In genomic region chr17:71561631-71562030, GRCm38 (mm10) we compare ENCODE assay signal across 8 mouse cellular contexts. TPM values are rescaled to one million over a fixed set of nuclear protein-coding genes. Genes with fewer than 3 reads are reported as not detected.
DNase-seq lines count a peak whose midpoint lies in the region; ATAC-seq lines count a peak whose summit lies in the region.

No protein-coding gene starts in this region.

- H3K4me2 ChIP-seq in forebrain, embryonic 16.5 days (ENCODE audit: low read length): no peak overlapping the region

- peak; percentile 63 for ATAC-seq in inflammation-experienced regulatory T-cells, adult 6 months
- no peak for ATAC-seq in forebrain, embryonic 16.5 days

- H3K9ac ChIP-seq in forebrain, embryonic 16.5 days (replicated peaks; ENCODE audit: low read depth, low read length): no peak overlapping the region

- DNase-seq in heart, postnatal 36 days: peak; percentile 9 to 12
- no peak for DNase-seq in heart, postnatal 25 days (ENCODE audit: low spot score)
- peak; percentile 16 for DNase-seq in right cerebral cortex, adult 18-20 months
- DNase-seq in right cerebral cortex, postnatal 36 days (ENCODE audit: low spot score in 2 of 2): no peak
- DNase-seq in ZHBTc4 (ENCODE audit: low read depth, low spot score): peak; percentile 35
- peak; percentile 73 for DNase-seq in retina, embryonic 14.5 days (ENCODE audit: low spot score)

- H3K36me3 ChIP-seq in forebrain, embryonic 16.5 days (ENCODE audit: control insufficient read depth, insufficient read depth): no peaks in the 10 kb centered on the region

- intact Hi-C loops in heart, postnatal 36 days (cut with DNase I): loop anchor here (2.0 to 5.0 kb wide), 2 partner anchors 311 to 1219 kb away; no protein-coding TSS in a partner anchor
- intact Hi-C loops in heart, postnatal 25 days (cut with DNase I): loop anchor here (5.0 to 10.0 kb wide), 2 partner anchors 313 to 1221 kb away; no protein-coding TSS in a partner anchor

- no peaks in the 10 kb centered on the region for H3K27me3 ChIP-seq in forebrain, embryonic 16.5 days (replicated peaks; ENCODE audit: control insufficient read depth, insufficient read depth, low read length)

- H3K9me3 ChIP-seq in forebrain, embryonic 16.5 days (ENCODE audit: control insufficient read depth, low read length): no peaks in the 10 kb centered on the region

- H3K27ac ChIP-seq in forebrain, embryonic 16.5 days (ENCODE audit: low read length): no peak overlapping the region

- no peaks in the 10 kb centered on the region for H3K4me1 ChIP-seq in forebrain, embryonic 16.5 days (replicated peaks; ENCODE audit: control insufficient read depth, insufficient read depth, low read length)

- H3K4me3 ChIP-seq in forebrain, embryonic 16.5 days (replicated peaks; ENCODE audit: low read length): no peak overlapping the region

RNA-seq across cellular contexts. Expression of gene Spdya, which starts 9.8 kb away (rescaled TPM):
- total RNA-seq in heart, postnatal 36 days (2021): under 1 TPM in 1 of 2 experiments, not detected in 1; 0.19 TPM
- under 1 TPM in 1 of 2 experiments, not detected in 1; 0.14 TPM for total RNA-seq in heart, postnatal 25 days (2021)
- 1 to 10 TPM in 1 of 3 experiments, under 1 TPM in 2; 0.40 to 1.1 (median 0.67) TPM for polyA plus RNA-seq in inflammation-experienced regulatory T-cells, adult 6 months (2017; shearing (Covaris generic))
- 0.78 and 1.6 TPM in 2 replicates for polyA plus RNA-seq in forebrain, embryonic 16.5 days (2015; fragmentation: Nextera tagmentation; extraction: Ambion mirVana)

RNA-seq across cellular contexts. Expression of gene Ndc80, which starts 35.0 kb away (rescaled TPM):
- under 1 TPM; 0.69 to 0.98 TPM for total RNA-seq in heart, postnatal 36 days (2021)
- total RNA-seq in heart, postnatal 25 days (2021): 1 to 10 TPM; 1.1 TPM
- 10 to 100 TPM in 1 of 3 experiments, 1 to 10 TPM in 2; 9.1 to 56.4 (median 9.4) TPM for polyA plus RNA-seq in inflammation-experienced regulatory T-cells, adult 6 months (2017; shearing (Covaris generic))
- 17.7 and 21.1 TPM in 2 replicates for polyA plus RNA-seq in forebrain, embryonic 16.5 days (2015; fragmentation: Nextera tagmentation; extraction: Ambion mirVana)

RNA-seq across cellular contexts. Expression of gene Wdr43, which starts 54.1 kb away (rescaled TPM):
- 10 to 100 TPM; 21.0 to 22.1 TPM for total RNA-seq in heart, postnatal 36 days (2021)
- 10 to 100 TPM; 18.4 to 19.0 TPM for total RNA-seq in heart, postnatal 25 days (2021)
- 100 to 1,000 TPM; 102 to 142 (median 126) TPM for polyA plus RNA-seq in inflammation-experienced regulatory T-cells, adult 6 months (2017; shearing (Covaris generic))
- 61.1 and 61.9 TPM in 2 replicates for polyA plus RNA-seq in forebrain, embryonic 16.5 days (2015; fragmentation: Nextera tagmentation; extraction: Ambion mirVana)

Comparison
In these comparisons a context has a peak if more than half of its experiments do, and no peak if none do; other contexts are left out.
1. DNase-seq: peak in heart, postnatal 36 days (2 of 2), right cerebral cortex, adult 18-20 months (single experiment), ZHBTc4 (single experiment) and retina, embryonic 14.5 days (single experiment); none in heart, postnatal 25 days (single experiment) and right cerebral cortex, postnatal 36 days (0 of 2).